Mouse (Mus musculus): ENCODE data around the gene Tex19.1.

Gene Tex19.1

GRCm38 (mm10) chr11:121143325-121144015 lies 2.5 kb upstream of the Tex19.1 start:
- DNase-seq (ENCODE audit: low spot score), result no peak

- DNase-seq (ENCODE audit: low spot score), result no peak
Measured at GRCm38 (mm10) chr11:121148193-121148592, 2.2 kb downstream of the Tex19.1 start.

- DNase-seq (ENCODE audit: low spot score), result no peak
Measured at GRCm38 (mm10) chr11:121154203-121154602, 8.3 kb downstream of the Tex19.1 start.

GRCm38 (mm10) chr11:121156411-121156891 lies 10.5 kb downstream of the Tex19.1 start:
- no peak for DNase-seq (ENCODE audit: low spot score)

- DNase-seq (ENCODE audit: low spot score), result no peak
Measured at GRCm38 (mm10) chr11:121159971-121160370, 14.0 kb downstream of the Tex19.1 start, which contains the start of gene Uts2r. TSS of gene Uts2r (plus strand) at chr11:121160271.

- no peak for DNase-seq (ENCODE audit: low spot score)
Measured at GRCm38 (mm10) chr11:121160636-121161346, 14.8 kb downstream of the Tex19.1 start.

- no peak for DNase-seq (ENCODE audit: low spot score)
Measured at GRCm38 (mm10) chr11:121163751-121164150, 17.8 kb downstream of the Tex19.1 start.

- no peak for DNase-seq (ENCODE audit: low spot score)
Measured at GRCm38 (mm10) chr11:121173203-121173602, 27.3 kb downstream of the Tex19.1 start.

GRCm38 (mm10) chr11:121174234-121174633 lies 28.3 kb downstream of the Tex19.1 start:
- no peak for DNase-seq (ENCODE audit: low spot score)

GRCm38 (mm10) chr11:121176285-121177270 lies 30.6 kb downstream of the Tex19.1 start:
- no peak for DNase-seq (ENCODE audit: low spot score)

- DNase-seq (ENCODE audit: low spot score), result no peak
Measured at GRCm38 (mm10) chr11:121189681-121190080, 43.7 kb downstream of the Tex19.1 start.

- no peak for DNase-seq (ENCODE audit: low spot score)
Measured at GRCm38 (mm10) chr11:121192742-121193141, 46.8 kb downstream of the Tex19.1 start.

- no peak for DNase-seq (ENCODE audit: low spot score)
Measured at GRCm38 (mm10) chr11:121193415-121193814, 47.5 kb downstream of the Tex19.1 start.

Data from layer of hippocampus, adult 9-10 months (tissue).